Mouse (Mus musculus): ENCODE measurements at regions not wholly inside any gene's neighbourhood (a gene's known extent, or its start where the extent isn't known, plus 50 kb on each side); places are given as distances from the start of the nearest gene placed in this dataset.

GRCm38 (mm10) chr5:43152881-43153280 lies 80.1 kb upstream of the Cpeb2 start:
- H3ac ChIP-seq (ENCODE audit: control insufficient read depth, insufficient read length, low read depth): no peak overlapping the region
- no peaks in the 10 kb centered on the region for H3K79me3 ChIP-seq (ENCODE audit: low read depth)
- TF ChIP-seq MAX (IDR thresholded peaks at IDR 0.05): no peak
- no peak for TF ChIP-seq CTCF (IDR thresholded peaks at IDR 0.05; ENCODE audit: control insufficient read depth, insufficient read depth, insufficient read length)
- no peak for TF ChIP-seq FOSL1 (IDR thresholded peaks at IDR 0.05; ENCODE audit: insufficient read depth, low read length, poor library complexity, severe bottlenecking)
- no peak for TF ChIP-seq CEBPB (IDR thresholded peaks at IDR 0.05; ENCODE audit: low read depth)
- no peak for TF ChIP-seq MYOG (IDR thresholded peaks at IDR 0.05; ENCODE audit: control insufficient read depth, extremely low read depth, insufficient read length)
- TF ChIP-seq USF1 (IDR thresholded peaks at IDR 0.05; ENCODE audit: low read depth): no peak
- no peak for TF ChIP-seq MYOD1 (IDR thresholded peaks at IDR 0.05; ENCODE audit: control insufficient read depth, insufficient read length, low read depth)

GRCm38 (mm10) chr5:43156771-43157170 lies 76.2 kb upstream of the Cpeb2 start:
- Histone ChIP-seq H3K4me3 (ENCODE audit: insufficient read depth, poor library complexity, severe bottlenecking) (no peak overlapping the region), H3K27me3 (ENCODE audit: control insufficient read depth, insufficient read depth, insufficient read length) (no peaks in the 10 kb centered on the region), H3ac (ENCODE audit: control insufficient read depth, insufficient read length, low read depth) (no peak overlapping the region), H3K79me3 (ENCODE audit: low read depth) (no peaks in the 10 kb centered on the region), H3K36me3 (ENCODE audit: control insufficient read depth, insufficient read depth) (no peaks in the 10 kb centered on the region), H3K79me2 (ENCODE audit: control insufficient read depth, insufficient read depth) (no peaks in the 10 kb centered on the region)
- TF ChIP-seq FOSL1 (IDR thresholded peaks at IDR 0.05; ENCODE audit: insufficient read depth, low read length, poor library complexity, severe bottlenecking): no peak
- no peak for TF ChIP-seq MAX (IDR thresholded peaks at IDR 0.05)
- TF ChIP-seq MYOG (IDR thresholded peaks at IDR 0.05; ENCODE audit: control insufficient read depth, extremely low read depth, insufficient read length): no peak
- no peak for TF ChIP-seq MYOD1 (IDR thresholded peaks at IDR 0.05; ENCODE audit: control insufficient read depth, insufficient read length, low read depth)
- no peak for TF ChIP-seq CTCF (IDR thresholded peaks at IDR 0.05; ENCODE audit: control insufficient read depth, insufficient read depth, insufficient read length)
- TF ChIP-seq CEBPB (IDR thresholded peaks at IDR 0.05; ENCODE audit: low read depth): no peak
- TF ChIP-seq USF1 (IDR thresholded peaks at IDR 0.05; ENCODE audit: low read depth): no peak

More at GRCm38 (mm10) chr5:43152881-43153280, 80.1 kb upstream of the Cpeb2 start:
- Histone ChIP-seq H3K79me2 (ENCODE audit: control insufficient read depth, insufficient read depth) (no peaks in the 10 kb centered on the region), H3K27me3 (ENCODE audit: control insufficient read depth, insufficient read depth, insufficient read length) (no peaks in the 10 kb centered on the region), H3K36me3 (ENCODE audit: control insufficient read depth, insufficient read depth) (no peaks in the 10 kb centered on the region), H3K4me3 (ENCODE audit: insufficient read depth, poor library complexity, severe bottlenecking) (no peak overlapping the region)

DNA sequence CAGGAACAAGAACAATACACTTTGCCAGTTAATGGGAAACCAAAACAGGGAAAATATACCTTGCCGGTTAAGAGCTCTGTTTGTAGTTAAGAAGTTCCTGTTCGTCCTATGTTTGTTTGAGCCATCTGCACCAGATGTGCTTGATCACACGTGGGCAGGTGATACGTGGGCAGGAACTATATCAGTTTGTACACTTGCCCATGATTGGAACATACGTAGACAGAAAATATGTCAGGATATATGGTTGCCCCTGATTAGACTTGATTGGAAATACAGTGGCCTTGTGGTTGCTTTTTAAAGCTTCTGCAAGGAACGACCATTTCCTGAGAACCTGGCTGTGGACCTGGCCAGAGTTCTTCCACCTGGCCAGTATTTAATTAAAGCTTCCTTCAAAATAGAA lies 72.8 kb upstream of the Cpeb2 start:
- TF ChIP-seq MAX (IDR thresholded peaks at IDR 0.05): no peak
- TF ChIP-seq MYOG (IDR thresholded peaks at IDR 0.05; ENCODE audit: control insufficient read depth, extremely low read depth, insufficient read length): no peak
- TF ChIP-seq FOSL1 (IDR thresholded peaks at IDR 0.05; ENCODE audit: insufficient read depth, low read length, poor library complexity, severe bottlenecking): no peak
- no peak for TF ChIP-seq CEBPB (IDR thresholded peaks at IDR 0.05; ENCODE audit: low read depth)
- no peak for TF ChIP-seq CTCF (IDR thresholded peaks at IDR 0.05; ENCODE audit: control insufficient read depth, insufficient read depth, insufficient read length)
- TF ChIP-seq USF1 (IDR thresholded peaks at IDR 0.05; ENCODE audit: low read depth): no peak
- no peak for TF ChIP-seq MYOD1 (IDR thresholded peaks at IDR 0.05; ENCODE audit: control insufficient read depth, insufficient read length, low read depth)
- no peak overlapping the region for H3K4me3 ChIP-seq (ENCODE audit: insufficient read depth, poor library complexity, severe bottlenecking)
- no peaks in the 10 kb centered on the region for H3K79me2 ChIP-seq (ENCODE audit: control insufficient read depth, insufficient read depth)
- H3K36me3 ChIP-seq (ENCODE audit: control insufficient read depth, insufficient read depth): no peaks in the 10 kb centered on the region
- H3ac ChIP-seq (ENCODE audit: control insufficient read depth, insufficient read length, low read depth): no peak overlapping the region
- H3K27me3 ChIP-seq (ENCODE audit: control insufficient read depth, insufficient read depth, insufficient read length): no peaks in the 10 kb centered on the region
- H3K79me3 ChIP-seq (ENCODE audit: low read depth): no peaks in the 10 kb centered on the region

- no peak overlapping the region for H3ac ChIP-seq (ENCODE audit: control insufficient read depth, insufficient read length, low read depth)
- TF ChIP-seq MAX (IDR thresholded peaks at IDR 0.05) (no peak), USF1 (IDR thresholded peaks at IDR 0.05; ENCODE audit: low read depth) (no peak), MYOD1 (IDR thresholded peaks at IDR 0.05; ENCODE audit: control insufficient read depth, insufficient read length, low read depth) (no peak), CEBPB (IDR thresholded peaks at IDR 0.05; ENCODE audit: low read depth) (no peak), FOSL1 (IDR thresholded peaks at IDR 0.05; ENCODE audit: insufficient read depth, low read length, poor library complexity, severe bottlenecking) (no peak), MYOG (IDR thresholded peaks at IDR 0.05; ENCODE audit: control insufficient read depth, extremely low read depth, insufficient read length) (no peak), CTCF (IDR thresholded peaks at IDR 0.05; ENCODE audit: control insufficient read depth, insufficient read depth, insufficient read length) (no peak)
- H3K79me2 ChIP-seq (ENCODE audit: control insufficient read depth, insufficient read depth): no peaks in the 10 kb centered on the region
- H3K36me3 ChIP-seq (ENCODE audit: control insufficient read depth, insufficient read depth): no peaks in the 10 kb centered on the region
- H3K27me3 ChIP-seq (ENCODE audit: control insufficient read depth, insufficient read depth, insufficient read length): no peaks in the 10 kb centered on the region
- H3K79me3 ChIP-seq (ENCODE audit: low read depth): no peaks in the 10 kb centered on the region
- H3K4me3 ChIP-seq (ENCODE audit: insufficient read depth, poor library complexity, severe bottlenecking): no peak overlapping the region
These were observed 51.5 kb upstream of the Cpeb2 start for GRCm38 (mm10) chr5:43181475-43181874.

All from C2C12 (cell line).